Mouse (Mus musculus): ENCODE results near the gene Tm7sf2. TPM values are rescaled to one million over a fixed set of nuclear protein-coding genes. Genes with fewer than 3 reads are reported as not detected.
A peak's percentile ranks its signal among the peaks of the same experiment; 100 is the strongest.

The Tm7sf2 gene
- polyA plus RNA-seq, 1 experiment from 2014 or later: 30.0 TPM

GRCm38 (mm10) chr19:6067011-6067723 lies 1.0 kb downstream of the Tm7sf2 start:
- H3K4me1 ChIP-seq: peaks cover 30% of the 10 kb centered on the region
- WGBS: 1% methylated on average over 30 of the region's 30 CpGs
- no peaks in the 10 kb centered on the region for H3K9me3 ChIP-seq
- peak; percentile 50 for ATAC-seq (ENCODE audit: insufficient read depth, low FRiP score, low read depth)
- peak overlapping the region; percentile 46; the same call in 1 of the 2 replicates for H3K9ac ChIP-seq
- H3K4me2 ChIP-seq: peak overlapping the region; percentile 99
- H3K27ac ChIP-seq: peak overlapping the region; percentile 85
- peak overlapping the region; percentile 50 for H3K4me3 ChIP-seq (replicated peaks)
- no peaks in the 10 kb centered on the region for H3K27me3 ChIP-seq (replicated peaks)
- peaks cover 22% of the 10 kb centered on the region for H3K36me3 ChIP-seq

GRCm38 (mm10) chr19:6066571-6066970 lies 1.6 kb downstream of the Tm7sf2 start:
- ATAC-seq (ENCODE audit: insufficient read depth, low FRiP score, low read depth): no peak
- Histone ChIP-seq H3K36me3 (peaks cover 22% of the 10 kb centered on the region), H3K4me3 (replicated peaks) (peak overlapping the region; percentile 50), H3K4me2 (peak overlapping the region; percentile 99), H3K9me3 (no peaks in the 10 kb centered on the region), H3K4me1 (peaks cover 35% of the 10 kb centered on the region), H3K27ac (peak overlapping the region; percentile 85; the same call in 1 of the 2 replicates), H3K27me3 (replicated peaks) (no peaks in the 10 kb centered on the region), H3K9ac (peak overlapping the region; percentile 46; the same call in 1 of the 2 replicates)
- 34% methylated on average over 5 of the region's 5 CpGs for WGBS

DNA sequence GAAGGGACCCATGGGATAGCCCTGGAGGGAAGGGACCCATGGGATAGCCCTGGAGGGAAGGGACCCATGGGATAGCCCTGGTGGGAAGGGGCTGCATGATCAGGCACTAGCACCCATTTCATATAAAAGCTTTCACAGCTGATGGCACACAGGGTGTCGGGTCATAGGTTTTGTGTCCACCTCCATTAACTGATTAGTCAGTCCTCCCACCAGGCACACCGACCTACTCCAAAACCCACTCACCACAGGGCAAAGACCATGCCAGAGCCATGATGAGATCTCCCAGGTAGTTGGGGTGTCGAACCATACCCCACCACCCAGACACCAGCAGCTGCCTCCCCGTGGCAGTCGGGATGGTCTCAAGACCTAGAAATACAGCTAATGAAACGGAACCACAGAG lies 5.1 kb downstream of the Tm7sf2 start:
- Histone ChIP-seq H3K27me3 (replicated peaks) (no peaks in the 10 kb centered on the region), H3K27ac (no peak overlapping the region), H3K4me2 (peak overlapping the region; percentile 98; the same call in 1 of the 2 replicates), H3K36me3 (peaks cover 3% of the 10 kb centered on the region; the same call in 1 of the 2 replicates), H3K4me1 (peaks cover 40% of the 10 kb centered on the region), H3K9me3 (no peaks in the 10 kb centered on the region), H3K9ac (no peak overlapping the region), H3K4me3 (replicated peaks) (peak overlapping the region; percentile 93; the same call in 1 of the 2 replicates)
- ATAC-seq (ENCODE audit: insufficient read depth, low FRiP score, low read depth): no peak
- 93% methylated on average over 6 of the region's 6 CpGs for WGBS

DNA sequence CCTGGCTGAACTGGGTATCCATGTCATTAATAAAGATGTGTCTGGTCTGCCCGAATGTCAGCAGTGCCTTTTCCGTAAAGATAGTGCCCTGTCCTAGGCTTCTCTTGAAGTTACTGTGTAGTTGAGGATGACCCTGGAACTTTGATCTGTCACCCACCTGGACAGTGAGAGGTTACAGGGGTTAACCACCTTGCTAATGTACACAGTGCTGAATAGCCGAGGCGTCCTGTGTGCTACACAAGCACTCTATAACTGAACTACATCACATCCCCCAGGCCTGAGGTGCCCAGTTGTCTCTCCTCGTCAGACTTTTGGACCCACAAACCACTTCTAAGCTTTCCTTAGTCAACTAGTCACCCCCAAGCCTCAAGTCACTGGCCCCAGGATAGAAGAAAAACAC lies 5.8 kb downstream of the Tm7sf2 start:
- H3K4me2 ChIP-seq: peak overlapping the region; percentile 98
- H3K27ac ChIP-seq: peak overlapping the region; percentile 95
- peak overlapping the region; percentile 93 for H3K4me3 ChIP-seq (replicated peaks)
- peaks cover 36% of the 10 kb centered on the region for H3K4me1 ChIP-seq
- WGBS: 37% methylated on average over 5 of the region's 5 CpGs
- H3K9me3 ChIP-seq: no peaks in the 10 kb centered on the region
- H3K9ac ChIP-seq: peak overlapping the region; percentile 94; the same call in 1 of the 2 replicates
- peaks cover 3% of the 10 kb centered on the region; the same call in 1 of the 2 replicates for H3K36me3 ChIP-seq
- ATAC-seq (ENCODE audit: insufficient read depth, low FRiP score, low read depth): no peak
- H3K27me3 ChIP-seq (replicated peaks): no peaks in the 10 kb centered on the region

DNA sequence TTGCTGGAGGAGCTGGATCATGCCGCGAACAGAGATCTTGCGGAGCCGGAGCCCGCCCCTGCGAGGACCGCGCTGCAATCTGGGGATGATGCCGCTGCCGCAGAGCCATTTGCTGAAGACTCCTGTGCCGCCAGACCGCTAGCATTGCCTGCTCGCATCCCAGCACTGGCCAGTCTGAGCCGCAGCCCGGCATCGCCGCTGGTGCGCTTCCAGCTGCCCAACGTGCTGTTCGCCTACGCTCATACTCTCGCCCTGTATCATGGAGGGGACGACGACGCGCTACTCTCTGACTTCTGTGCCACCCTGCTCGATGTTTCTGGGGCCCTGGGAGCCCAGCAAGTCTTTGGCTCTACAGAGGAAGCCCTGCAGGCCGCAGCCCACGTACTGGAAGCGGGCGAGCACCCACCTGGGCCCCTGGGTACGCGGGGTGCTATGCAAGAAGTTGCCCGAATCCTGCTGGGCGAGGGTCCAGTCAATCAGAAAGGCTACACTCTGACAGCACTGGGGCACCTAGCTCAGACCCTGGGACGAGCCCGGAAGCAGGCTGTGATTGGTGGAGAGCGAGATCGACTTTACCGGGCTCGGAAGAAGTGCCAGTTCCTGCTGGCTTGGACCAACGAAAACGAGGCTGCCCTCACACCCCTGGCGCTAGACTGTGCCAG lies 6.4 kb downstream of the Tm7sf2 start:
- ATAC-seq (ENCODE audit: insufficient read depth, low FRiP score, low read depth): 0 out of 2 replicates have a peak, but pooled peaks have one; percentile 5
- H3K4me2 ChIP-seq: peak overlapping the region; percentile 98

GRCm38 (mm10) chr19:6061021-6061533 lies 7.1 kb downstream of the Tm7sf2 start, which contains the start of gene Znhit2:
Gene Znhit2, plus strand, starts transcription at chr19:6061192.
- H3K4me1 ChIP-seq: peaks cover 31% of the 10 kb centered on the region
- peak within 1 kb of the TSS; percentile 98 for H3K4me2 ChIP-seq
- peaks cover 3% of the 10 kb centered on the region; the same call in 1 of the 2 replicates for H3K36me3 ChIP-seq
- no peaks in the 10 kb centered on the region for H3K27me3 ChIP-seq (replicated peaks)
- peak within 1 kb of the TSS; percentile 94 for H3K9ac ChIP-seq
- peak within 1 kb of the TSS; percentile 93 for H3K4me3 ChIP-seq (replicated peaks)
- H3K27ac ChIP-seq: peak within 1 kb of the TSS; percentile 95
- ATAC-seq (ENCODE audit: insufficient read depth, low FRiP score, low read depth): peak; percentile 72
- WGBS: under 1% methylated on average over 58 of the region's 58 CpGs
- no peaks in the 10 kb centered on the region for H3K9me3 ChIP-seq

More for the DNA sequence above, 6.4 kb downstream of the Tm7sf2 start:
- H3K36me3 ChIP-seq: peaks cover 3% of the 10 kb centered on the region; the same call in 1 of the 2 replicates
- H3K4me3 ChIP-seq (replicated peaks): peak overlapping the region; percentile 93
- H3K27ac ChIP-seq: peak overlapping the region; percentile 95
- peaks cover 31% of the 10 kb centered on the region for H3K4me1 ChIP-seq
- H3K27me3 ChIP-seq (replicated peaks): no peaks in the 10 kb centered on the region
- H3K9ac ChIP-seq: peak overlapping the region; percentile 94
- WGBS: under 1% methylated on average over 44 of the region's 44 CpGs
- no peaks in the 10 kb centered on the region for H3K9me3 ChIP-seq

- Histone ChIP-seq H3K27ac (no peak overlapping the region), H3K36me3 (peaks cover 20% of the 10 kb centered on the region)
- 75% methylated on average over 5 of the region's 5 CpGs for WGBS
Measured at GRCm38 (mm10) chr19:6058966-6059365, 9.2 kb downstream of the Tm7sf2 start.

GRCm38 (mm10) chr19:6058513-6058912 lies 9.7 kb downstream of the Tm7sf2 start:
- Histone ChIP-seq H3K27me3 (replicated peaks) (no peaks in the 10 kb centered on the region), H3K27ac (no peak overlapping the region), H3K9ac (peak overlapping the region; percentile 73), H3K4me2 (peak overlapping the region; percentile 69), H3K36me3 (peaks cover 24% of the 10 kb centered on the region), H3K4me3 (replicated peaks) (peak overlapping the region; percentile 86), H3K4me1 (peaks cover 32% of the 10 kb centered on the region), H3K9me3 (no peaks in the 10 kb centered on the region)
- 34% methylated on average over 5 of the region's 5 CpGs for WGBS
- no peak for ATAC-seq (ENCODE audit: insufficient read depth, low FRiP score, low read depth)

More at GRCm38 (mm10) chr19:6058966-6059365, 9.2 kb downstream of the Tm7sf2 start:
- H3K9me3 ChIP-seq: no peaks in the 10 kb centered on the region
- peak overlapping the region; percentile 86 for H3K4me3 ChIP-seq (replicated peaks)
- ATAC-seq (ENCODE audit: insufficient read depth, low FRiP score, low read depth): no peak
- no peak overlapping the region for H3K9ac ChIP-seq
- H3K4me1 ChIP-seq: peaks cover 32% of the 10 kb centered on the region
- H3K4me2 ChIP-seq: peak overlapping the region; percentile 69
- H3K27me3 ChIP-seq (replicated peaks): no peaks in the 10 kb centered on the region

GRCm38 (mm10) chr19:6057313-6058096 lies 10.7 kb downstream of the Tm7sf2 start, which contains the start of the genes Mrpl49 and Fau:
Gene Mrpl49, minus strand, starts transcription at chr19:6057785.
Gene Fau, plus strand, starts transcription at chr19:6057844.
- WGBS: under 1% methylated on average over 63 of the region's 63 CpGs
- no peaks in the 10 kb centered on the region for H3K9me3 ChIP-seq

DNA sequence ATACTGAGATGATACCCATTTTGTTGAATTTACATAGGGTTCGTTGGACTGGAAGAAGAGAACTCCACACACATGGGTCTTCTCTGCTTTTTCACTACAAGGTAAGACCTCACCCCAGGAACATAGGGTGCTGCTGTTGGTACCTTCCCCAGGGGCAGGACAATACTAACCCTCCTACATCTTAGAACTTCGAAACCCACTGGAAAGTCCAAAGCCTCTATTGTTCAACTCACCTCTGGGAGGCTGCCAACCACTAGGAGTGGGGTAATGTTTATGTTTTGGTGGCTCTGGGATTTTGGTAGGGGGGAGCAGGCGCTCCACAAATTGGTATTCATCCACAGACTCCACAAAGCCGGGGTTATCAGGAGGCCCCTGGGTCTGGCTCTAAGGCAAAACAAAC lies 11.5 kb downstream of the Tm7sf2 start:
- no peak overlapping the region; the same call in 1 of the 2 replicates for H3K27ac ChIP-seq
- peaks cover 17% of the 10 kb centered on the region for H3K4me1 ChIP-seq
- 47% methylated on average over 4 of the region's 4 CpGs for WGBS

More at GRCm38 (mm10) chr19:6057313-6058096, 10.7 kb downstream of the Tm7sf2 start, which contains the start of the genes Mrpl49 and Fau:
- Histone ChIP-seq H3K9ac (peak within 1 kb of the TSS; percentile 73), H3K36me3 (peaks cover 33% of the 10 kb centered on the region), H3K4me3 (replicated peaks) (peak within 1 kb of the TSS; percentile 86), H3K4me1 (peaks cover 25% of the 10 kb centered on the region), H3K4me2 (peak within 1 kb of the TSS; percentile 70), H3K27ac (peak within 1 kb of the TSS; percentile 80), H3K27me3 (replicated peaks) (no peaks in the 10 kb centered on the region)
- ATAC-seq (ENCODE audit: insufficient read depth, low FRiP score, low read depth): peak; percentile 87

GRCm38 (mm10) chr19:6054296-6054695 lies 13.9 kb downstream of the Tm7sf2 start:
- no peak for ATAC-seq (ENCODE audit: insufficient read depth, low FRiP score, low read depth)
- 86% methylated on average over 5 of the region's 5 CpGs for WGBS
- H3K36me3 ChIP-seq: peaks cover 62% of the 10 kb centered on the region

More for the DNA sequence above, 11.5 kb downstream of the Tm7sf2 start:
- H3K9ac ChIP-seq: peak overlapping the region; percentile 35; the same call in 1 of the 2 replicates
- H3K36me3 ChIP-seq: peaks cover 40% of the 10 kb centered on the region
- H3K9me3 ChIP-seq: no peaks in the 10 kb centered on the region
- H3K27me3 ChIP-seq (replicated peaks): no peaks in the 10 kb centered on the region
- ATAC-seq (ENCODE audit: insufficient read depth, low FRiP score, low read depth): no peak
- peak overlapping the region; percentile 86 for H3K4me3 ChIP-seq (replicated peaks)
- H3K4me2 ChIP-seq: peak overlapping the region; percentile 70

More at GRCm38 (mm10) chr19:6054296-6054695, 13.9 kb downstream of the Tm7sf2 start:
- Histone ChIP-seq H3K4me2 (no peak overlapping the region), H3K4me3 (replicated peaks) (no peak overlapping the region), H3K27ac (no peak overlapping the region), H3K27me3 (replicated peaks) (no peaks in the 10 kb centered on the region), H3K9me3 (no peaks in the 10 kb centered on the region), H3K9ac (no peak overlapping the region), H3K4me1 (peaks cover 16% of the 10 kb centered on the region)
